Mouse (Mus musculus): ENCODE results near the gene Slc18b1. TPM values are rescaled to one million over a fixed set of nuclear protein-coding genes. Genes with fewer than 3 reads are reported as not detected.
A peak's percentile ranks its signal among the peaks of the same experiment; 100 is the strongest.

Gene Slc18b1
- 7.0 TPM for polyA plus RNA-seq (2012; fragmentation: generic; extraction: Trizol)

DNA sequence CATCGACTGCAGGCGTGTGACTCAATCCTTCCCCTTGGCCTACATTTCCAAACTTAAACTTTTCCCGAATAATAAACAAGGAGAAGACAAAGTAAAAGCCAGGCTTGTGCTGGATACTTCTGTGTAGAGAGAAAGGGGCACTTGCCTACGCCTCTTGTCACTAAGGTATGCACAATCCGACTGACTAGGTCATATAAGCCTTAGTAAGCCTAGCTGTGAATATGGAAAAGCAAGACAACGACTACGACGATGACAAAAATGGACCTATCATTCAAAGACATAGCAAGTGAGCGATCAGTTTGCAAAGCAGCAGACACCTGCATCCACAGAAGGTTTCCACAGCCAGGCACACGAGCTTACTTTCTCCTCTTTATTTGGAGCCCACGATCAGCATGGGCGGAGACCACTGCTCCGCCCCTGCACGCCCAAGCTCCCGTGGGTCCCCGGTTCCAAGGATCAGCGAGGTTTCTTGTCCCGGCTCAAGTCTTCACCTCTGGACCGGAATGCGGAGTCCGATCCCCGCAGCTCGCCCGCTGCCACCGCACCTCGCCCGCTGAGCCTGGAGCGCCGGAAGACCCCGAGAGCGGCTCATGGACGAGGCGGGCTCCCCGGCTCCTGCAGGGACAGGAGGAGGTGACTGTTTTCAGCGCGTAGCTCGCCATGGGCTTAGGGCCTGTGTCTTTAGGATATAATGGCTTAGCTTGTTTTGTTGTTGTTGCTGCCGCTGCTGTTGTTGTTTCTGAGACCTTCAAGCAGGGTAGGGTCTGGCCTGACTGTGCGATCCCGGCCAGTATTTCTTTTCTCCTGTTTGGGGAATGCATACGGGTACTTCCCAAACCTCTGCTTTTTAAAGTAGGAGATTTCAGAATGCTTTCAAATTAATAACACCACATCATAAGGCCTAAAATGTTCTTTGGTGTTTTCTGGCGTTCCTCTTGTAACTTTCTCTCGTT is at the start of gene Slc18b1:
Gene Slc18b1, plus strand, starts transcription at position 436 of the 953 bp plus-strand sequence.
- no peaks in the 10 kb centered on the region for H3K79me2 ChIP-seq (ENCODE audit: control insufficient read depth, insufficient read depth)
- H3K27me3 ChIP-seq (ENCODE audit: control insufficient read depth, insufficient read depth, insufficient read length) = no peaks in the 10 kb centered on the region
- TF ChIP-seq POLR2A (IDR thresholded peaks at IDR 0.05; ENCODE audit: insufficient read length, low read depth) (peak; percentile 40), E2F4 (IDR thresholded peaks at IDR 0.05; ENCODE audit: insufficient read depth) (no peak), TCF12 (IDR thresholded peaks at IDR 0.05; ENCODE audit: insufficient read depth, poor library complexity, severe bottlenecking) (no peak), MYOG (IDR thresholded peaks at IDR 0.05; ENCODE audit: control insufficient read depth in 1 of 3, insufficient read depth in 1 of 3, insufficient read length in 2 of 3, low read depth in 2 of 3) (no peak), MYOD1 (IDR thresholded peaks at IDR 0.05; ENCODE audit: control insufficient read depth in 1 of 3, insufficient read length in 2 of 3, low read depth in 2 of 3) (no peak), CEBPB (IDR thresholded peaks at IDR 0.05; ENCODE audit: insufficient read depth, poor library complexity, severe bottlenecking) (no peak), SRF (IDR thresholded peaks at IDR 0.05; ENCODE audit: control insufficient read depth, insufficient read length, low read depth) (no peak), REST (IDR thresholded peaks at IDR 0.05; ENCODE audit: insufficient read depth, insufficient read length) (no peak), USF1 (IDR thresholded peaks at IDR 0.05; ENCODE audit: low read depth) (no peak)
- H3K36me3 ChIP-seq (ENCODE audit: control insufficient read depth, insufficient read depth) = no peaks in the 10 kb centered on the region
- H3K4me3 ChIP-seq = peak within 1 kb of the TSS; percentile 34
- H3K4me2 ChIP-seq (ENCODE audit: low read depth) = peak within 1 kb of the TSS; percentile 80
- peak within 1 kb of the TSS; percentile 17 for H3ac ChIP-seq (ENCODE audit: control insufficient read depth, insufficient read length)

DNA sequence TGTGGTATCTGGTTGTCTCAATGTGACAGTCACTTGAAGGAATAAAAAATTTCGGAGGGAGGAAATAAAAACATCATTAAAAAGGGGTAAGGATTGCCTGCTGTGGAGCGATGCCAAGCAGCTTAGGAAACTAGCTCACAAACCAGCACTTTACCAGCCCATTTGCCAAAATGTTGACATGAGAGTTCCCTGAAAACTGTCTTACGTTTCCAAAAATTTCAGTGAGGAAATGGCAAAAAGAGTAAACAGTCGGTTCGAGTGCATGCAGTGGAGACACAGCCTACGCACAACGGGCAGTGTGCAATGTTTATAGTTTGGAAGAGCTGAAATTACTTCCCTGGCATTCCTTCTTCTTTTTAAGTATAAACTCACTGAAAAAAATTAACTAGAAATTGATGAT is 42.6 kb upstream of the Slc18b1 start:
- Histone ChIP-seq H3K36me3 (ENCODE audit: control insufficient read depth, insufficient read depth) (no peaks in the 10 kb centered on the region), H3K27me3 (ENCODE audit: control insufficient read depth, insufficient read depth, insufficient read length) (peaks cover 6% of the 10 kb centered on the region), H3ac (ENCODE audit: control insufficient read depth, insufficient read length) (no peak overlapping the region), H3K4me2 (ENCODE audit: low read depth) (no peak overlapping the region), H3K79me2 (ENCODE audit: control insufficient read depth, insufficient read depth) (no peaks in the 10 kb centered on the region), H3K4me3 (no peak overlapping the region)
- TF ChIP-seq USF1 (IDR thresholded peaks at IDR 0.05; ENCODE audit: low read depth) = no peak
- no peak for TF ChIP-seq E2F4 (IDR thresholded peaks at IDR 0.05; ENCODE audit: insufficient read depth)
- TF ChIP-seq MYOD1 (IDR thresholded peaks at IDR 0.05; ENCODE audit: control insufficient read depth in 1 of 3, insufficient read length in 2 of 3, low read depth in 2 of 3) = no peak
- no peak for TF ChIP-seq POLR2A (IDR thresholded peaks at IDR 0.05; ENCODE audit: insufficient read length, low read depth)
- no peak for TF ChIP-seq SRF (IDR thresholded peaks at IDR 0.05; ENCODE audit: control insufficient read depth, insufficient read length, low read depth)
- TF ChIP-seq MAX (IDR thresholded peaks at IDR 0.05; ENCODE audit: low read depth) = no peak
- TF ChIP-seq TCF12 (IDR thresholded peaks at IDR 0.05; ENCODE audit: insufficient read depth, poor library complexity, severe bottlenecking) = no peak
- no peak for TF ChIP-seq POLR2AphosphoS2 (IDR thresholded peaks at IDR 0.05; ENCODE audit: insufficient read length, low read depth)
- no peak for TF ChIP-seq REST (IDR thresholded peaks at IDR 0.05; ENCODE audit: insufficient read depth, insufficient read length)
- TF ChIP-seq TCF3 (IDR thresholded peaks at IDR 0.05; ENCODE audit: insufficient read length, low read depth) = no peak
- TF ChIP-seq CEBPB (IDR thresholded peaks at IDR 0.05; ENCODE audit: insufficient read depth, poor library complexity, severe bottlenecking) = no peak
- TF ChIP-seq MYOG (IDR thresholded peaks at IDR 0.05; ENCODE audit: control insufficient read depth in 1 of 3, insufficient read depth in 1 of 3, insufficient read length in 2 of 3, low read depth in 2 of 3) = no peak

DNA sequence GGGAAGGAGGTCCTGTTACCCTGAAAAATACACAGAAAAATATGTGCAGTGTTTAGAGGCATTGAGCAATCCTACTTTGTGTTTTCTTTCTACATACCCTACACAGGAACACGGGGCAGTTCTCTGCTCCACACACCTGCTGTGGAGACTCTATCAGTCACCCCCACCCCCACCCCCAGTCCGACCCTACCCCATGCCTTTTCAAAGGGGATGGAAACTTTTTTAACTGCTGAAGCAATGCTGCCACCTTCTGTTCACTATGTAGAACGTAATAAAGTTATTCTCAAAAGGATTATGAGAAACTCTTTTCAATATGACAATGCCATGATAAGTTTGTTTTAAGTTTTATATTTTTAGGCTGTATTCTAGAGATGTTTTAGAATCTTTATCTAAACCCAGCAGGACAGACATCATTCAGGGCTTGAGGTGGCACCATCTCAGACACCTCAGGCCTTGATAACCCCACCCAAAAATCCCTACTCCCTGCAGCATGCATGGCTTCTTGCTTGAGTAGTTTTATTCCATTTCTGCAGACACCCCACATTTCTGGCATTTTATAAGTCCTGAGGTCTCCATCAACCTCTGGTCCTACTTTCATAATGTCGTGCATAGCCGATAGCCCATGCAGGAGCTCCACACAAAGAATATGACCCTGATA is 19.4 kb upstream of the Slc18b1 start:
- Histone ChIP-seq H3K4me3 (no peak overlapping the region), H3K36me3 (ENCODE audit: control insufficient read depth, insufficient read depth) (no peaks in the 10 kb centered on the region), H3K79me2 (ENCODE audit: control insufficient read depth, insufficient read depth) (no peaks in the 10 kb centered on the region), H3K27me3 (ENCODE audit: control insufficient read depth, insufficient read depth, insufficient read length) (no peaks in the 10 kb centered on the region), H3ac (ENCODE audit: control insufficient read depth, insufficient read length) (no peak overlapping the region), H3K4me2 (ENCODE audit: low read depth) (no peak overlapping the region)
- no peak for TF ChIP-seq TCF3 (IDR thresholded peaks at IDR 0.05; ENCODE audit: insufficient read length, low read depth)
- TF ChIP-seq TCF12 (IDR thresholded peaks at IDR 0.05; ENCODE audit: insufficient read depth, poor library complexity, severe bottlenecking) = no peak
- TF ChIP-seq MYOG (IDR thresholded peaks at IDR 0.05; ENCODE audit: control insufficient read depth in 1 of 3, insufficient read depth in 1 of 3, insufficient read length in 2 of 3, low read depth in 2 of 3) = no peak
- no peak for TF ChIP-seq POLR2AphosphoS2 (IDR thresholded peaks at IDR 0.05; ENCODE audit: insufficient read length, low read depth)
- TF ChIP-seq USF1 (IDR thresholded peaks at IDR 0.05; ENCODE audit: low read depth) = no peak
- TF ChIP-seq CEBPB (IDR thresholded peaks at IDR 0.05; ENCODE audit: insufficient read depth, poor library complexity, severe bottlenecking) = no peak
- no peak for TF ChIP-seq POLR2A (IDR thresholded peaks at IDR 0.05; ENCODE audit: insufficient read length, low read depth)
- TF ChIP-seq MYOD1 (IDR thresholded peaks at IDR 0.05; ENCODE audit: control insufficient read depth in 1 of 3, insufficient read length in 2 of 3, low read depth in 2 of 3) = no peak
- no peak for TF ChIP-seq SRF (IDR thresholded peaks at IDR 0.05; ENCODE audit: control insufficient read depth, insufficient read length, low read depth)

DNA sequence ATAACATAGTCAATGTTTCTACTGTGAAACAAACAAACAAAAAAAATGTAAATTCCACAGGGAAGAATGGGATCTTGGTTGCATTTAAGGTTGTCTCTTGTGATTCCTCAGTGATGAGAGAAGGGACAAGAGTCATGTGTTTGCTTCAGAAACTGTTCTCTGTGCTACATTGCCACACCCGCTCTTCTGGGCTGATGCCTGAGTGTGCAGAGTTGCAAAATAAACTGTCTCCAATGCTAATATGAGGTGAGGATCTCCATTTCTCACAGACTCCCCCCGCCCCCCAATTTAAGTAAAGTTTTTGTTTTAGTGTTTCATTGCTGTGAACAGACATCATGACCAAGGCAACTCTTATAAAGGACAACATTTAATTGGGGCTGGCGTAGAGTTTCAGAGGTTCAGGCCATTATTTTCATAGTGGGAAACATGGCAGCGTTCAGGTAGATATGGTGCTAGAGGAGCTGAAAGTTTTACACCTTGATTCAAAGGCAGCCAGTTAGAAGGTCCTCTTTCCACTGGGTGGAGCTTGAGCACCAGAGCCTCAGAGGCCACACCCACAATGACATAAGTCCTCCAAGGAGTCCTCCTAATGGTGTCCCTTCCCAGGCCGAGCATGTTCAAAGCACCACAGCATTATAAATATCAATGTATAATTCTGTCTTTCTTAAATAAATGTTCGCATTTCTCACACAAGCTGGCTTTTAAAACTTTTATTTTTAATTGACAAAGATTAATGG is 16.1 kb upstream of the Slc18b1 start:
- Histone ChIP-seq H3K4me2 (ENCODE audit: low read depth) (no peak overlapping the region), H3K4me3 (no peak overlapping the region), H3K27me3 (ENCODE audit: control insufficient read depth, insufficient read depth, insufficient read length) (no peaks in the 10 kb centered on the region), H3ac (ENCODE audit: control insufficient read depth, insufficient read length) (no peak overlapping the region), H3K36me3 (ENCODE audit: control insufficient read depth, insufficient read depth) (peaks cover 27% of the 10 kb centered on the region), H3K79me2 (ENCODE audit: control insufficient read depth, insufficient read depth) (peaks cover 14% of the 10 kb centered on the region)
- no peak for TF ChIP-seq TCF3 (IDR thresholded peaks at IDR 0.05; ENCODE audit: insufficient read length, low read depth)
- TF ChIP-seq SRF (IDR thresholded peaks at IDR 0.05; ENCODE audit: control insufficient read depth, insufficient read length, low read depth) = no peak
- no peak for TF ChIP-seq POLR2A (IDR thresholded peaks at IDR 0.05; ENCODE audit: insufficient read length, low read depth)
- no peak for TF ChIP-seq REST (IDR thresholded peaks at IDR 0.05; ENCODE audit: insufficient read depth, insufficient read length)
- no peak for TF ChIP-seq TCF12 (IDR thresholded peaks at IDR 0.05; ENCODE audit: insufficient read depth, poor library complexity, severe bottlenecking)
- no peak for TF ChIP-seq MYOD1 (IDR thresholded peaks at IDR 0.05; ENCODE audit: control insufficient read depth in 1 of 3, insufficient read length in 2 of 3, low read depth in 2 of 3)
- TF ChIP-seq CEBPB (IDR thresholded peaks at IDR 0.05; ENCODE audit: insufficient read depth, poor library complexity, severe bottlenecking) = no peak
- no peak for TF ChIP-seq MYOG (IDR thresholded peaks at IDR 0.05; ENCODE audit: control insufficient read depth in 1 of 3, insufficient read depth in 1 of 3, insufficient read length in 2 of 3, low read depth in 2 of 3)
- TF ChIP-seq E2F4 (IDR thresholded peaks at IDR 0.05; ENCODE audit: insufficient read depth) = no peak
- no peak for TF ChIP-seq POLR2AphosphoS2 (IDR thresholded peaks at IDR 0.05; ENCODE audit: insufficient read length, low read depth)
- TF ChIP-seq MAX (IDR thresholded peaks at IDR 0.05; ENCODE audit: low read depth) = no peak
- TF ChIP-seq USF1 (IDR thresholded peaks at IDR 0.05; ENCODE audit: low read depth) = no peak

Measured in myocyte (in vitro differentiated cells).